8 mouse cellular contexts compared by ENCODE assay signal in the genomic region with DNA sequence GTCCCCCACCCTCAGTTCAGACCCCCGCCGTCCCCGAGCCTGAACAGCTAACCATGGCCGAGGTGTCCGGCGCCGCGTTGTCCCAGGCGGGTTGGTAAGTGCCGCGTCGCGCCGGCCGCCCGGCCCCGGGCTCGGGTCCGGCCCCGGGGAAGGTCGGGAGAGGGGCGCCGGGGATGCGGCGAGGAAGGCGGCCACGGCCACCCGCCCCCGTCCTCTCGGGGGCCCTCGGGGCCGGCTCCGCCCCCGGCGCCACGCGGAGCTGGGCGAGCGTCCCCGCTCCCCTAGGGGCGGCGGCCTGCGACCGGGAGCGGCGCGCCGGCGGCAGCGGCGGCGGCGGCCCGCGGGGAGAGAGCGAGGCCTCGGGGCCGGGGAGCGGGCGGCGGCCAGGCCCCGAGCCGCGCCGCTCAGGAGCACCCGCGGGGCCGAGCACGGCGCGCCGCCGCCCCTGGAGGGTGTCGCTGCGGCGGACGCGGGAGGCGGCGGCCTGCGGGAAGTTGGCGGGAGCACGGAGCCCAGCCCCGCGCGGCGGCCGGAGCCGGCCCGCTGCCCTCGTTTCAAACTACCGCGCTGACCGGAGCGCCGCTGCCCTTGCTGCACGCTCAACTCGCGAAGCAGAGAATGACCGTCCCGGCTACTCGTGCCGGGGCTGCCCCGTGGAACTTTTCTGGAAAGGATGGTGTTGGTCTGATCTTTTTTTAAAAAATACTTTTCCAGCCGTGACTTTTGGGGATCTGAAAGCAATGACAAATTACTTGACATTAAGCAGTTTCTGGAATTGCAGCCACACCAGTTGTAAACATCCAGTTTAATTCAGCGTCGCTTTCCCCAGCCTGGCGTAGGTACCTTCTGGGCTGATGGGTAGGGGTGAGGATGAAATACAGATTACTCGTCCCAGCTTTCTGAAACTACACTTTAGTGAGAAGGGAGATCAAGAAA. TPM values are rescaled to one million over a fixed set of nuclear protein-coding genes. Genes with fewer than 3 reads are reported as not detected.
DNase-seq lines count a peak whose midpoint lies in the region; ATAC-seq and TF ChIP-seq lines count a peak whose summit lies in the region.

No protein-coding gene starts in this region.

- WGBS in heart, embryonic 12.5 days: 7% methylated on average over 105 of the region's 109 CpGs
- WGBS in kidney, postnatal 0 days: under 1% methylated on average over 91 of the region's 109 CpGs
- WGBS in liver, postnatal 0 days (ENCODE audit: insufficient replicate concordance): 2% methylated on average over 70 of the region's 109 CpGs
- WGBS in neural tube, embryonic 12.5 days: under 1% methylated on average over 86 of the region's 109 CpGs

- peak overlapping the region; percentile 80 for H3K4me2 ChIP-seq in heart, embryonic 12.5 days
- H3K4me2 ChIP-seq in kidney, postnatal 0 days (ENCODE audit: low read length): peak overlapping the region; percentile 93
- H3K4me2 ChIP-seq in liver, postnatal 0 days (ENCODE audit: low read depth, low read length): peak overlapping the region; percentile 98
- peak overlapping the region; percentile 73 for H3K4me2 ChIP-seq in neural tube, embryonic 12.5 days (replicated peaks)

- H3K27ac ChIP-seq in embryonic fibroblast, embryonic 13.5 days (ENCODE audit: insufficient read depth, low read length): peak overlapping the region; percentile 96
- H3K27ac ChIP-seq in heart, embryonic 12.5 days (ENCODE audit: poor library complexity, severe bottlenecking): peak overlapping the region; percentile 98
- peak overlapping the region; percentile 100 for H3K27ac ChIP-seq in kidney, postnatal 0 days
- H3K27ac ChIP-seq in liver, postnatal 0 days (ENCODE audit: low read depth): peak overlapping the region; percentile 100
- H3K27ac ChIP-seq in neural tube, embryonic 12.5 days: peak overlapping the region; percentile 98

- peak overlapping the region; percentile 96 for H3K9ac ChIP-seq in heart, embryonic 12.5 days
- H3K9ac ChIP-seq in kidney, postnatal 0 days (ENCODE audit: low read depth, low read length): peak overlapping the region; percentile 97
- H3K9ac ChIP-seq in liver, postnatal 0 days (replicated peaks): peak overlapping the region; percentile 96
- H3K9ac ChIP-seq in neural tube, embryonic 12.5 days: peak overlapping the region; percentile 94

- peak overlapping the region; percentile 89 for H3K4me3 ChIP-seq in E14TG2a.4 (replicated peaks; ENCODE audit: low read length)
- H3K4me3 ChIP-seq in embryonic fibroblast, embryonic 13.5 days (ENCODE audit: insufficient read depth, low read length): peak overlapping the region; percentile 95
- peak overlapping the region; percentile 75 for H3K4me3 ChIP-seq in heart, embryonic 12.5 days
- peak overlapping the region; percentile 89 for H3K4me3 ChIP-seq in kidney, postnatal 0 days (replicated peaks; ENCODE audit: low read depth, low read length)
- peak overlapping the region; percentile 96 for H3K4me3 ChIP-seq in liver, postnatal 0 days (ENCODE audit: low read depth, low read length)
- H3K4me3 ChIP-seq in neural tube, embryonic 12.5 days: peak overlapping the region; percentile 84

- H3K27me3 ChIP-seq in E14TG2a.4 (ENCODE audit: insufficient read depth, low read length): no peaks in the 10 kb centered on the region
- H3K27me3 ChIP-seq in heart, embryonic 12.5 days (replicated peaks): no peaks in the 10 kb centered on the region
- H3K27me3 ChIP-seq in kidney, postnatal 0 days (ENCODE audit: insufficient read depth, low read length): no peaks in the 10 kb centered on the region
- H3K27me3 ChIP-seq in liver, postnatal 0 days (ENCODE audit: insufficient read depth, low read length): no peaks in the 10 kb centered on the region
- H3K27me3 ChIP-seq in neural tube, embryonic 12.5 days (replicated peaks): no peaks in the 10 kb centered on the region

- no peak for TF ChIP-seq CTCF in E14TG2a.4 (conservative IDR thresholded peaks at IDR 0.05; ENCODE audit: low read length)
- TF ChIP-seq CTCF in embryonic fibroblast, embryonic 13.5 days (IDR thresholded peaks at IDR 0.05; ENCODE audit: borderline replicate concordance, insufficient read depth, low read length): no peak
- TF ChIP-seq CTCF in kidney, postnatal 0 days (IDR thresholded peaks at IDR 0.05; ENCODE audit: low read depth): no peak
- no peak for TF ChIP-seq CTCF in liver, postnatal 0 days (IDR thresholded peaks at IDR 0.05; ENCODE audit: low read depth)

- peak; percentile 68 for DNase-seq in brain, adult 2 months (ENCODE audit: low read depth, low spot score)
- peak; percentile 50 for DNase-seq in kidney, postnatal 0 days (ENCODE audit: low spot score)
- DNase-seq in liver, postnatal 0 days: peak; percentile 70
- peak; percentile 53 for DNase-seq in testis, postnatal 14 days (ENCODE audit: low spot score)

- H3K36me3 ChIP-seq in E14TG2a.4 (ENCODE audit: insufficient read depth, low read length): no peaks in the 10 kb centered on the region
- H3K36me3 ChIP-seq in heart, embryonic 12.5 days: no peaks in the 10 kb centered on the region
- H3K36me3 ChIP-seq in kidney, postnatal 0 days (ENCODE audit: insufficient read depth, low read length): no peaks in the 10 kb centered on the region
- H3K36me3 ChIP-seq in liver, postnatal 0 days (replicated peaks; ENCODE audit: insufficient read depth, low read length): no peaks in the 10 kb centered on the region
- H3K36me3 ChIP-seq in neural tube, embryonic 12.5 days: no peaks in the 10 kb centered on the region

- H3K9me3 ChIP-seq in E14TG2a.4 (ENCODE audit: low read length): no peaks in the 10 kb centered on the region
- H3K9me3 ChIP-seq in heart, embryonic 12.5 days (replicated peaks): no peaks in the 10 kb centered on the region
- no peaks in the 10 kb centered on the region for H3K9me3 ChIP-seq in kidney, postnatal 0 days (replicated peaks; ENCODE audit: low read length)
- H3K9me3 ChIP-seq in liver, postnatal 0 days (ENCODE audit: low read length): no peaks in the 10 kb centered on the region
- no peaks in the 10 kb centered on the region for H3K9me3 ChIP-seq in neural tube, embryonic 12.5 days

- peak; percentile 72 for ATAC-seq in heart, embryonic 12.5 days (ENCODE audit: insufficient number of reproducible peaks, low FRiP score)
- peak; percentile 67 for ATAC-seq in kidney, postnatal 0 days (replicated peaks; ENCODE audit: low FRiP score, low read depth)
- ATAC-seq in liver, postnatal 0 days: peak; percentile 58
- peak; percentile 70 for ATAC-seq in neural tube, embryonic 12.5 days (ENCODE audit: low FRiP score, low read depth)

- H3K4me1 ChIP-seq in E14TG2a.4 (replicated peaks; ENCODE audit: low read depth, low read length): peaks cover 28% of the 10 kb centered on the region
- H3K4me1 ChIP-seq in embryonic fibroblast, embryonic 13.5 days (ENCODE audit: control insufficient read depth, insufficient read depth, low read length): 0 out of 2 replicates have a peak, but pooled peaks cover 3% of the 10 kb centered on the region
- peaks cover 11% of the 10 kb centered on the region for H3K4me1 ChIP-seq in heart, embryonic 12.5 days (replicated peaks)
- no peaks in the 10 kb centered on the region for H3K4me1 ChIP-seq in kidney, postnatal 0 days (replicated peaks; ENCODE audit: insufficient read depth, low read length)
- H3K4me1 ChIP-seq in liver, postnatal 0 days (ENCODE audit: insufficient read depth): peaks cover 25% of the 10 kb centered on the region
- H3K4me1 ChIP-seq in neural tube, embryonic 12.5 days: peaks cover 15% of the 10 kb centered on the region

- TF ChIP-seq POLR2A in embryonic fibroblast, embryonic 13.5 days (IDR thresholded peaks at IDR 0.05; ENCODE audit: low read depth, low read length): peak; percentile 38; the same call in 1 of the 2 replicates

- TF ChIP-seq EP300 in liver, postnatal 0 days (IDR thresholded peaks at IDR 0.05; ENCODE audit: low read depth): no peak

RNA-seq across cellular contexts. Expression of a gene that starts 0.6 kb away (rescaled TPM):
- polyA plus RNA-seq in embryonic fibroblast, embryonic 13.5 days (2011; ENCODE audit: insufficient read length, low read depth, missing spikeins): 24.2 and 32.6 TPM in 2 replicates
- 22.9 and 23.3 TPM in 2 replicates for polyA plus RNA-seq in heart, embryonic 12.5 days (2016; fragmentation: Nextera tagmentation; extraction: Ambion mirVana)
- polyA plus RNA-seq in kidney, postnatal 0 days (2015; fragmentation: Nextera tagmentation; extraction: Ambion mirVana): 24.2 and 25.1 TPM in 2 replicates
- 4.7 and 5.6 TPM in 2 replicates for polyA plus RNA-seq in liver, postnatal 0 days (2015; fragmentation: Nextera tagmentation; extraction: Ambion mirVana)
- 38.7 and 40.6 TPM in 2 replicates for polyA plus RNA-seq in neural tube, embryonic 12.5 days (2016; fragmentation: Nextera tagmentation; extraction: Ambion mirVana)

Comparison
In these comparisons a context has a peak if more than half of its experiments do, and no peak if none do; other contexts are left out.
1. Peak in every context shown above with its lines: DNase-seq, ATAC-seq, H3K4me3 ChIP-seq and H3K27ac ChIP-seq.